Mouse (Mus musculus) limb, embryonic 14.5 days (tissue): ENCODE measurements around the gene Mark4. TPM values are rescaled to one million over a fixed set of nuclear protein-coding genes. Genes with fewer than 3 reads are reported as not detected.

Experiments used
- ATAC-seq: fragments of 200-750 bp; cut with Nextera tagmentation; 2 replicates; pipeline ENCODE4 v1.8.0; 2017; ENCODE audit warnings: low read depth, moderate number of reproducible peaks, moderate TSS enrichment; ENCODE audit not compliant: low FRiP score
- DNase-seq: peaks from one replicate; pipeline ENCODE4 v3.0.0-alpha.2; 2015; ENCODE audit warnings: low spot score
- H3K27ac ChIP-seq: fragments of 300-500 bp; sonication (generic); replicated peaks from 2 replicates; pipeline ENCODE4 v1.5.1; 2014; ENCODE audit warnings: low read depth, mild to moderate bottlenecking, low read length, moderate library complexity, mixed read lengths
- H3K27me3 ChIP-seq: fragments of 300-500 bp; sonication (generic); 2 replicates; pipeline ENCODE4 v1.6.1; 2014; ENCODE audit warnings: low read length, mixed read lengths; ENCODE audit not compliant: control insufficient read depth, insufficient read depth
- H3K36me3 ChIP-seq: fragments of 300-500 bp; sonication (generic); 2 replicates; pipeline ENCODE4 v1.6.1; 2014; ENCODE audit warnings: mild to moderate bottlenecking, low read length, moderate library complexity, mixed read lengths; ENCODE audit not compliant: control insufficient read depth, insufficient read depth
- H3K4me1 ChIP-seq: fragments of 300-500 bp; sonication (generic); 2 replicates; pipeline ENCODE4 v1.6.1; 2014; ENCODE audit warnings: antibody characterized with exemption, low read length, mixed read lengths; ENCODE audit not compliant: control insufficient read depth, insufficient read depth
- H3K4me2 ChIP-seq: fragments of 300-500 bp; sonication (generic); replicated peaks from 2 replicates; pipeline ENCODE4 v1.6.1; 2014; ENCODE audit warnings: low read depth, mild to moderate bottlenecking, low read length, moderate library complexity; ENCODE audit not compliant: severe bottlenecking
- H3K4me3 ChIP-seq: fragments of 300-500 bp; sonication (generic); replicated peaks from 2 replicates; pipeline ENCODE4 v1.5.1; 2014; ENCODE audit warnings: low read length
- H3K9ac ChIP-seq: fragments of 300-500 bp; sonication (generic); 2 replicates; pipeline ENCODE4 v1.6.1; 2014; ENCODE audit warnings: mild to moderate bottlenecking, low read depth, low read length, moderate library complexity; ENCODE audit not compliant: severe bottlenecking
- H3K9me3 ChIP-seq: fragments of 300-500 bp; sonication (generic); 2 replicates; pipeline ENCODE4 v1.6.1; 2016; ENCODE audit warnings: low read length; ENCODE audit not compliant: control insufficient read depth
- POLR2A ChIP-seq: fragments of 200-500 bp; IDR thresholded peaks from 2 replicates; pipeline ENCODE4 v1.8.0; 2012; ENCODE audit warnings: inconsistent platforms, mild to moderate bottlenecking, moderate library complexity, borderline replicate concordance; ENCODE audit not compliant: insufficient read depth, insufficient read length; ENCODE audit errors: extremely low read depth
- WGBS: fragments of 180-500 bp; shearing (Covaris S2); extraction: QIAGEN DNeasy Blood & Tissue Kit; methylation state at CpG from one replicate; pipeline ENCODE4 v1.1.7; 2014; 5-methylcytosine and 5-hydroxymethylcytosine counted together
- polyA plus RNA-seq, 2 experiments: library from polyadenylated mRNA; depleted of rRNA in 1 of 2; stranded (reverse) in 1 of 2; unstranded in 1 of 2; fragments of >200 nt; fragmentation: Nextera tagmentation in 1 of 2; extraction: Ambion mirVana in 1 of 2; gene quantifications; 2 replicates each; pipeline versions ENCODE4 v1.2.1 to v1.2.3; 2012 to 2014

Gene Mark4
- polyA plus RNA-seq, 2 experiments, result 11.5 to 34.8 TPM

DNA sequence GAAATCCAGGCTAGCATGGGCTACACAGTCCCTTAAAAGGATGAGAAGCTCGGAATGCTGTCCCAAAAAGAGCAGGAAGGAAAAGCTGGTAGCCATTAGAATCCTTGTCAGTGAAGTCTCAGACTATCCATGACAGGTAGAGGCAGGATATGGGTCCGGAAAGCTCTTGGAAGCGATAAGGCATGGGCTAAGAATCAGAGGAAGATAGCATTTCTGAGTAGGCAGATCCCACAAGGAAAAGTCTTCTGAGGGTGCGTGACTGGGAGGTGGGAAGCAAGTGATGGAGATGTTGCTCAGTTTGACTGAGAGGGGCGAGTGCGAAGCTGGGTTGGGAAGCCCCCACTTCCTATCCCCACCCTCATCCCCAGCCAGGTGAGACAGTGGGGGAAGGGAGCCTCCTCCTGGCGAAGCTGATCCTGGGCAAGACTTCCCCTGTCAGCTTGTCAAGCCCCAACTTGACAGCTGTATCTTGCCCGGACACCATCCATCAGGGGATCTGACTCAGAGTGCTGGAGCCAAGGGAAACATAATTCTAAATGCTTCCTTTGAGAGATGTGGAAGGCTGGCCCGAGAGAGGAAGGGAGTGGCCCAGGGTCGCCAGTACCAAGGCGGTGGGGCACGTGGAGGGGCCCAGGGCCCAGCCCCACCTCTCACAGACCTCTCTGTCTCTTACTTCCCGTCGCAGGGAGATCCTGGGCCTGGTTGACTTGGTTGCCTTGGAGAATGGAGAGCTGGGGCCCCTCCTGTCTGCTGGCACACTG lies 19.2 kb upstream of the Mark4 start:
- Histone ChIP-seq H3K36me3 (no peaks in the 10 kb centered on the region), H3K27ac (peak overlapping the region; percentile 5; the same call in 1 of the 2 replicates), H3K9me3 (no peaks in the 10 kb centered on the region), H3K4me2 (no peak overlapping the region), H3K27me3 (no peaks in the 10 kb centered on the region), H3K4me1 (peaks cover 7% of the 10 kb centered on the region), H3K4me3 (no peak overlapping the region), H3K9ac (no peak overlapping the region)
- DNase-seq, result no peak
- ATAC-seq, result no peak
- no peak for TF ChIP-seq POLR2A
- 29% methylated on average over 14 of the region's 14 CpGs for whole genome bisulfite sequencing

DNA sequence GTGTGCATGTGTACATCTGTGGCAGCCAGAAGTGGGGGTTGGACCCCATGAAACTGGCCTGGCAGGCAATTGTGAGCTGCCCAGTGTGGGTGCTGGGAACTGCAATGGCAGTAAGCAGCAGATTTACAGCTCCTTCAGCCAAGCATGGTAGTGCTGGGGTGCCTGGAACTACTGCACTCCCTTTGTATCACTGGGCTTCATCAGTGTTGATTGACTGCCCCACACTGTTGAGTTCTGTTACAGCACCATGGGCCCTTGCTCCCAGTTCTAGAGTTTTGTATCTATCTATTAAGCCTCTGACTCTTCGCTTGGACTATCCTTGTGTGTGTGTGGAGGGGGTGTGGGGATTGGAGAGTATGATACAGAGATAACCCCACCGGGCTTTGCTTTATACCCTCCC lies 18.5 kb upstream of the Mark4 start:
- Histone ChIP-seq H3K4me3 (no peak overlapping the region), H3K4me1 (peaks cover 7% of the 10 kb centered on the region), H3K9ac (no peak overlapping the region), H3K36me3 (no peaks in the 10 kb centered on the region), H3K27ac (no peak overlapping the region), H3K9me3 (no peaks in the 10 kb centered on the region), H3K27me3 (0 out of 2 replicates have a peak, but pooled peaks cover 6% of the 10 kb centered on the region), H3K4me2 (no peak overlapping the region)
- ATAC-seq (no peak), DNase-seq (no peak)
- no peak for TF ChIP-seq POLR2A
- WGBS, result 73% methylated on average over 2 of the region's 2 CpGs

DNA sequence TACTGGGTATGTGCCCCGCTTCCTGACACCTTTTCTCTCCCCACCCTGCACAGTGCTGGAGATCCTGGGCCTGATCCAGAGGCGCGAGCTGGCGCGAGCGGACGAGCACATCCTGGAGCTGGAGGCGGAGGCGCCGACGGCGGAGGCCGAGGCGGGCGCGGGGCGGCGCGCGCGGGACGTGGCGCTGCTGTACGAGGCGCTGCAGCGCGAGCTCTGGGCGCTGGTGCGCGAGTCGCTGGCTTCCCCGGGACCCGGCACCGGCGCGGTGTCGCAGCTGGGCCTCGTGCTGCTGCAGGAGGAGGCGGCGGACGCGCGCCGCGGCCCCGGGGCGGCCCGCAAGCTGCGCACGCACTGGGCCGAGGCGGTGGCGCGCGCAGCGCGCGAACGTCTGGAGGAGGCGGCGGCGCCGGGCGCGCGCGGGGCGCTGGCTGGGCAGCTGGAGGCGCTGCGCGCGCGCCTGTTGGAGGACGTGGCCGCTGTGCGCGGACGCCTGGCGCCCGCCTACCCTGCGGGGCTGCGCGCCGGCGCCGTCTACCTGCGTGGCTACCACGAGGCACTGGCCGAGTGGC lies 15.3 kb upstream of the Mark4 start:
- peaks cover 7% of the 10 kb centered on the region for H3K4me1 ChIP-seq
- H3K4me3 ChIP-seq, result peak overlapping the region; percentile 52
- H3K27ac ChIP-seq, result peak overlapping the region; percentile 85
- H3K9me3 ChIP-seq, result no peaks in the 10 kb centered on the region
- no peak for TF ChIP-seq POLR2A
- DNase-seq, result peak; percentile 88
- peak overlapping the region; percentile 82 for H3K9ac ChIP-seq
- H3K4me2 ChIP-seq, result peak overlapping the region; percentile 81
- H3K36me3 ChIP-seq, result no peaks in the 10 kb centered on the region
- peaks cover 31% of the 10 kb centered on the region for H3K27me3 ChIP-seq
- peak; percentile 88 for ATAC-seq
- under 1% methylated on average over 51 of the region's 89 CpGs for WGBS

DNA sequence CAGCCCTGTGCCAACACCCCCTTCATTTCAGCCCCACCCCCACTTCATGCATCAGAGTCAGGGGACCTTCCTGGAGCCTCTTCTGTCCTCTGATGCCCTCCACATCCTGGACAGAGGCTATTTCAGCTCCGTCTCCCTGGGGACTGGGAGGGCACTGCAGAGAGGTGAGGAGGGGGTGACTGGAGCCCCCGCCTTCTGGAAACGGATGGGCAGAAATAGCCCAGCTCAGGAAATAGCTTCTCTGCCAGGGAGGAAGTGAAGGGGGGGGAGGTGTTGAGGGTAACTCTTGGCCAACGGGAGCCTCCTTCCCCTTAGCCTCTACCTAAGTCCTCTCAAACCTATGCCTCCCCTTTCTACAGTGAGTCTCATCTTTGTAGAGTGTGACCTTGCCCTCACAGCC lies 13.8 kb upstream of the Mark4 start:
- TF ChIP-seq POLR2A, result no peak
- no peak overlapping the region for H3K27ac ChIP-seq
- no peaks in the 10 kb centered on the region for H3K9me3 ChIP-seq
- 47% methylated on average over 4 of the region's 4 CpGs for WGBS
- H3K36me3 ChIP-seq, result no peaks in the 10 kb centered on the region
- H3K4me1 ChIP-seq, result peaks cover 3% of the 10 kb centered on the region; the same call in 1 of the 2 replicates
- no peak for ATAC-seq
- H3K4me2 ChIP-seq, result no peak overlapping the region
- no peak overlapping the region for H3K9ac ChIP-seq
- no peak overlapping the region for H3K4me3 ChIP-seq
- peaks cover 32% of the 10 kb centered on the region for H3K27me3 ChIP-seq
- no peak for DNase-seq

DNA sequence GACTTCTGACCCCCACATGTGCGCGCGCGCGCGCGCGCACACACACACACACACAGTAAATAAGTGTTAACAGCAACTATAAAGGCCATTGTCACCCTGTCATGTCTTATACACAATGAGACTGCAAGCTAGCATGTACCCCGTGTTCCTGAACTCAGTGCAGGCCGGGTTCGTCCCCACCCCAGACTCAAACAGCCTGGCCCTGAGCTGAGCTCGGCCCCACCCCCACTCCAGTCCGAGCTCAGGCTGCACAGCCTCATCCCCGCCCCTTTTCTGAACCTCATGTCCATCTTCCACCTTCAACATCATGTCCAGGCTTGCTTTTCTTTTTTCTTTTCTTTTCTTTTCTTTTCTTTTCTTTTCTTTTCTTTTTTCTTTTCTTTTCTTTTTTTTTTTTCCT lies 11.7 kb upstream of the Mark4 start:
- no peak overlapping the region for H3K4me3 ChIP-seq

More for the DNA sequence above, 11.7 kb upstream of the Mark4 start:
- H3K4me2 ChIP-seq, result no peak overlapping the region
- no peak overlapping the region for H3K9ac ChIP-seq
- H3K27me3 ChIP-seq, result peaks cover 32% of the 10 kb centered on the region
- ATAC-seq (no peak), DNase-seq (no peak)
- no peaks in the 10 kb centered on the region for H3K36me3 ChIP-seq
- WGBS, result 17% methylated on average over 14 of the region's 14 CpGs
- no peaks in the 10 kb centered on the region for H3K9me3 ChIP-seq
- no peak overlapping the region for H3K27ac ChIP-seq
- peaks cover 3% of the 10 kb centered on the region; the same call in 1 of the 2 replicates for H3K4me1 ChIP-seq
- no peak for TF ChIP-seq POLR2A
